Mouse (Mus musculus) liver, embryonic 14.5 days (tissue): ENCODE measurements around the gene Ift122.

Source experiments
- CTCF ChIP-seq: IDR thresholded peaks from 2 replicates; pipeline ENCODE4 v1.5.1; 2016; ENCODE audit warnings: antibody characterized with exemption, low read depth, control low read depth
- EP300 ChIP-seq: IDR thresholded peaks from 2 replicates; pipeline ENCODE4 v1.6.1; 2016; ENCODE audit warnings: antibody characterized with exemption, low read depth

- TF ChIP-seq CTCF (no peak), EP300 (no peak)
Observed at GRCm38 (mm10) chr6:115911763-115912162, 58.5 kb downstream of the Ift122 start.
